Mouse (Mus musculus) MEL (cell line): ENCODE measurements around the gene Morc4.
A peak's percentile ranks its signal among the peaks of the same experiment; 100 is the strongest.

Experiments used
- CTCF ChIP-seq, 3 experiments: IDR thresholded peaks in 2 of 3; conservative IDR thresholded peaks in 1 of 3; 2 replicates each; pipeline ENCODE4 v1.5.1; 2011 to 2012; ENCODE audit warnings: low read length in 3 of 3, low read depth in 2 of 3, mild to moderate bottlenecking in 2 of 3, improper control_type of control experiment in 1 of 3, inconsistent platforms in 1 of 3, mixed read lengths in 1 of 3, moderate library complexity in 1 of 3; ENCODE audit not compliant: control insufficient read depth in 1 of 3, insufficient read depth in 1 of 3, poor library complexity in 1 of 3, severe bottlenecking in 1 of 3
- EP300 ChIP-seq, 2 experiments: IDR thresholded peaks; 2 replicates each; pipeline ENCODE4 v1.6.1; 2011; ENCODE audit warnings: improper control_type of control experiment in 2 of 2, low read length in 2 of 2, low read depth in 1 of 2, mild to moderate bottlenecking in 1 of 2
- KAT2A ChIP-seq: conservative IDR thresholded peaks from 2 replicates; pipeline ENCODE4 v1.6.1; 2012; ENCODE audit warnings: low read depth, low read length, improper control_type of control experiment, inconsistent platforms
- MAFK ChIP-seq: IDR thresholded peaks from 2 replicates; pipeline ENCODE4 v1.6.1; 2011; ENCODE audit warnings: low read depth, mild to moderate bottlenecking, low read length, improper control_type of control experiment, borderline replicate concordance
- MAZ ChIP-seq: IDR thresholded peaks from 2 replicates; pipeline ENCODE4 v1.6.1; 2012; ENCODE audit warnings: low read depth, mild to moderate bottlenecking, inconsistent platforms, low read length, improper control_type of control experiment
- POLR2A ChIP-seq, 2 experiments: IDR thresholded peaks; 2 replicates each; pipeline ENCODE4 v1.6.1; 2011 to 2012; ENCODE audit warnings: low read length in 2 of 2, mild to moderate bottlenecking in 2 of 2, control low read depth in 1 of 2, improper control_type of control experiment in 1 of 2, low read depth in 1 of 2, moderate library complexity in 1 of 2; ENCODE audit not compliant: control insufficient read depth in 1 of 2, insufficient read depth in 1 of 2, poor library complexity in 1 of 2
- POLR2AphosphoS2 ChIP-seq: IDR thresholded peaks from 2 replicates; pipeline ENCODE4 v1.6.1; 2011; ENCODE audit warnings: low read length, improper control_type of control experiment
- POLR2AphosphoS5 ChIP-seq: IDR thresholded peaks from 2 replicates; pipeline ENCODE4 v1.6.1; 2012; ENCODE audit warnings: low read depth, borderline replicate concordance, mild to moderate bottlenecking, inconsistent platforms, low read length, moderate library complexity, mixed read lengths
- RCOR1 ChIP-seq: IDR thresholded peaks from 2 replicates; pipeline ENCODE4 v1.6.1; 2012; ENCODE audit warnings: low read depth, mild to moderate bottlenecking, inconsistent platforms, low read length, improper control_type of control experiment
- USF1 ChIP-seq: IDR thresholded peaks from 2 replicates; pipeline ENCODE4 v1.6.1; 2014; ENCODE audit warnings: low read depth, mild to moderate bottlenecking, inconsistent platforms, low read length, improper control_type of control experiment, moderate library complexity
- ZC3H11A ChIP-seq: IDR thresholded peaks from 2 replicates; pipeline ENCODE4 v1.6.1; 2012; ENCODE audit warnings: low read depth, mild to moderate bottlenecking, inconsistent platforms, low read length, improper control_type of control experiment

DNA sequence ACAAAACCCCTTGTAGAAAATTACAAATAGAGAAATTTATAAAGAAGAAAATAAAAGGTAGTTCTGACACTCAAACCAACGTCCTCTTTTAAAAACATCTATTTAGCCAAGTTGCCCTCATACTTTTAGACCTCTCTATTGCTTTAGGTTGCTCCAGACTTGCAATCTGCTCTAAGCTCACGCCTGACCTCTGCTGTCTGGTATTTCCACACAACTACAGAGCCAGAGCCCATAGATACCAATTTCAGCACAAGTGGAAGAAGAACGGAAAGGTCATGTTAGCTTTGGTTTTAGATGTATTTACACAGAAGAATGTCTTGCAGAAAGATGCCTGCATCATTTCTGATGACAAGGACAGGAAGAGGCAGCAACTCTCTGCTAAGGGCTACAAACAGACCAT, 32.4 kb downstream of the Morc4 start:
- TF ChIP-seq POLR2AphosphoS5, result no peak
- TF ChIP-seq MAZ, result no peak
- TF ChIP-seq MAFK, result no peak
- TF ChIP-seq USF1, result no peak
- TF ChIP-seq POLR2A (IDR thresholded peaks at IDR 0.05; ENCODE audit: control insufficient read depth in 1 of 2, insufficient read depth in 1 of 2, low read depth in 1 of 2, low read length in 2 of 2, poor library complexity in 1 of 2), result no peak
- no peak for TF ChIP-seq POLR2AphosphoS2
- no peak for TF ChIP-seq EP300 (IDR thresholded peaks at IDR 0.05; ENCODE audit: low read depth in 1 of 2, low read length in 2 of 2)
- TF ChIP-seq CTCF (IDR thresholded peaks at IDR 0.05 in 2 of 3, conservative IDR thresholded peaks at IDR 0.05 in 1 of 3; ENCODE audit: control insufficient read depth in 1 of 3, insufficient read depth in 1 of 3, low read depth in 2 of 3, low read length in 3 of 3, poor library complexity in 1 of 3, severe bottlenecking in 1 of 3), result peak in 1 of 3 experiments; percentile 27; a peak in 2 of 6 replicates
- TF ChIP-seq RCOR1, result no peak
- no peak for TF ChIP-seq ZC3H11A
- TF ChIP-seq KAT2A, result no peak
